Mouse (Mus musculus) thymus, adult 2 months (tissue): Measurements from ENCODE around the gene Otx1. TPM values are rescaled to one million over a fixed set of nuclear protein-coding genes. Genes with fewer than 3 reads are reported as not detected.

Source experiments
- DNase-seq: peaks from one replicate; pipeline ENCODE4 v3.0.0; 2021
- H3K27ac ChIP-seq: fragments of 200-500 bp; 2 replicates; pipeline ENCODE4 v1.5.1; 2012; ENCODE audit warnings: low read length, control low read depth; ENCODE audit not compliant: control insufficient read depth, insufficient read depth
- H3K27me3 ChIP-seq: fragments of 200-500 bp; 2 replicates; pipeline ENCODE4 v1.6.1; 2012; ENCODE audit warnings: mild to moderate bottlenecking, low read length, moderate library complexity, mixed read lengths; ENCODE audit not compliant: control insufficient read depth, insufficient read depth
- H3K36me3 ChIP-seq: fragments of 200-500 bp; 2 replicates; pipeline ENCODE4 v1.6.1; 2012; ENCODE audit warnings: mild to moderate bottlenecking, low read length, moderate library complexity; ENCODE audit not compliant: control insufficient read depth, insufficient read depth
- H3K4me1 ChIP-seq: fragments of 200-500 bp; replicated peaks from 2 replicates; pipeline ENCODE4 v1.6.1; 2012; ENCODE audit warnings: low read length; ENCODE audit not compliant: control insufficient read depth, insufficient read depth
- H3K4me3 ChIP-seq: fragments of 200-500 bp; 2 replicates; pipeline ENCODE4 v1.5.1; 2012; ENCODE audit warnings: mild to moderate bottlenecking, low read length, control low read depth, moderate library complexity; ENCODE audit not compliant: control insufficient read depth, insufficient read depth
- CTCF ChIP-seq: fragments of 200-500 bp; IDR thresholded peaks from 2 replicates; pipeline ENCODE4 v1.5.1; 2012; ENCODE audit warnings: mild to moderate bottlenecking, control low read depth, low read length, moderate library complexity, borderline replicate concordance; ENCODE audit not compliant: control insufficient read depth, poor library complexity, insufficient read depth; ENCODE audit errors: extremely low read depth
- POLR2A ChIP-seq: fragments of 200-500 bp; IDR thresholded peaks from 2 replicates; pipeline ENCODE4 v1.6.1; 2012; ENCODE audit warnings: mild to moderate bottlenecking, low read length, control low read depth, moderate library complexity; ENCODE audit not compliant: control insufficient read depth, poor library complexity, insufficient read depth; ENCODE audit errors: extremely low read depth
- WGBS: fragments of 180-500 bp; shearing (Covaris S2); methylation state at CpG from one replicate; pipeline ENCODE4 v1.1.7; 2018; 5-methylcytosine and 5-hydroxymethylcytosine counted together
- polyA plus RNA-seq: library from polyadenylated mRNA; depleted of rRNA; stranded (reverse); fragments of >200 nt; gene quantifications from 2 replicates; pipeline ENCODE4 v1.2.3, GENCODE M21; 2012

Otx1 gene
- polyA plus RNA-seq, 1 experiment: 0.09 TPM

GRCm38 (mm10) chr11:22006471-22007087 is 3.9 kb upstream of the Otx1 start:
- Histone ChIP-seq H3K4me3 (no peak overlapping the region), H3K36me3 (no peaks in the 10 kb centered on the region), H3K27me3 (peaks cover 37% of the 10 kb centered on the region), H3K27ac (no peak overlapping the region), H3K4me1 (no peaks in the 10 kb centered on the region)
- 54% methylated on average over 12 of the region's 12 CpGs for WGBS
- no peak for DNase-seq
- no peak for TF ChIP-seq CTCF

- DNase-seq: no peak
- Histone ChIP-seq H3K4me3 (no peak overlapping the region), H3K27me3 (peaks cover 39% of the 10 kb centered on the region), H3K36me3 (no peaks in the 10 kb centered on the region), H3K27ac (no peak overlapping the region), H3K4me1 (no peaks in the 10 kb centered on the region)
- 39% methylated on average over 9 of the region's 9 CpGs for WGBS
- no peak for TF ChIP-seq CTCF
- no peak for TF ChIP-seq POLR2A
Measured at GRCm38 (mm10) chr11:22005281-22005870, 2.7 kb upstream of the Otx1 start.

GRCm38 (mm10) chr11:22004331-22004841 is 1.7 kb upstream of the Otx1 start:
- no peak for DNase-seq
- 10% methylated on average over 18 of the region's 18 CpGs for WGBS
- Histone ChIP-seq H3K27me3 (peaks cover 42% of the 10 kb centered on the region), H3K36me3 (no peaks in the 10 kb centered on the region), H3K4me1 (no peaks in the 10 kb centered on the region), H3K4me3 (no peak overlapping the region), H3K27ac (no peak overlapping the region)
- TF ChIP-seq CTCF (no peak), POLR2A (no peak)

- Histone ChIP-seq H3K27ac (no peak overlapping the region), H3K36me3 (no peaks in the 10 kb centered on the region), H3K4me1 (no peaks in the 10 kb centered on the region), H3K4me3 (no peak overlapping the region), H3K27me3 (peaks cover 43% of the 10 kb centered on the region)
- 3% methylated on average over 31 of the region's 31 CpGs for WGBS
- TF ChIP-seq POLR2A: no peak
- TF ChIP-seq CTCF: no peak
- DNase-seq: no peak
Measured at GRCm38 (mm10) chr11:22003341-22003981, 764 bp upstream of the Otx1 start.

- Histone ChIP-seq H3K4me1 (no peaks in the 10 kb centered on the region), H3K27me3 (peaks cover 34% of the 10 kb centered on the region), H3K27ac (no peak overlapping the region), H3K36me3 (no peaks in the 10 kb centered on the region), H3K4me3 (no peak overlapping the region)
- no peak for DNase-seq
- 2% methylated on average over 34 of the region's 34 CpGs for WGBS
- no peak for TF ChIP-seq CTCF
- no peak for TF ChIP-seq POLR2A
Measured at GRCm38 (mm10) chr11:22002062-22002782, 475 bp downstream of the Otx1 start.

DNA sequence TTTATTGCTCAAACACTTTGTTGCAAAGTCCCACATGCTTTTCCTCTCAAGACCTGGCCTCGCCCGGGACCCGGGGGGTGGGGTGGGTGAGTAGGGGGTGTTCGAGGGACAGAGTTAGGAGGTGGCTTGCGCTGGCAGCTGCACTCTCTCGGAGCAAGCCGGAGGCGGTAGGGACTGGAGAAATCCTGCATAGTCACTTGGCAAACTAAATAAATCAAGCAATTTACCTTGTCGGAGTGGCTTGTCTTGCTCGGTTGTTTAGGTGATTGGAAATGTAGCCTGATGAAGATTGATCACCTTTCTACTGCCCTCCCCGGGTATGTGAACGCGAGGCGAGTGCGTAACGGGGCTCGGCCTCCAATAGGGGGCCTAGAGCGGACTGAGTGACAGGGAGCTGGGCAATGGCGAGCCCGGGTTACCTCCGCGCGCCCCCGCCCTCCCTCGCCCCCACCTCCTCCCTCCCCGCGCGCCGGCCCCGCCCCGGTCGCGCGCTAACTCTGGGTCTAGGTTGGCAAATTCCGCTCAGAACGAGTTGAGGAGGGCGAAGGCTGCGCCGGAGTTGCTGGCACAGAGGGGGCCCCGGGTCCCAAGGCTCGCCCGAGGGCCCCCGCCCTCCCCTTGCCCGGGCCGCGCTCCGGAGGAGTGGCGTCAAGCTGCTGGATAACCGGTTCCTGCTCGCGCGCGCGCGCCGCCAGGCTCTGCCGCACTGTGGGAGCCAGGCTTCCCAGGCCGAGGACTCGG is 1.2 kb downstream of the Otx1 start:
- no peaks in the 10 kb centered on the region for H3K36me3 ChIP-seq
- TF ChIP-seq CTCF (no peak), POLR2A (no peak)
- peaks cover 33% of the 10 kb centered on the region for H3K27me3 ChIP-seq
- 3% methylated on average over 56 of the region's 59 CpGs for WGBS
- no peak overlapping the region for H3K27ac ChIP-seq
- DNase-seq: no peak
- no peaks in the 10 kb centered on the region for H3K4me1 ChIP-seq
- no peak overlapping the region for H3K4me3 ChIP-seq
